Mouse (Mus musculus): ENCODE measurements around the gene D5Ertd579e. TPM values are rescaled to one million over a fixed set of nuclear protein-coding genes. Genes with fewer than 3 reads are reported as not detected.

Gene D5Ertd579e
- total RNA-seq, 2 experiments from 2014 or later, result 99.1 to 118 TPM

Other genes with a start within 250 kb of the D5Ertd579e start
- 10 to 100 TPM; 20.2 to 21.4 TPM for gene Grpel1, start 231.0 kb downstream of the D5Ertd579e start, total RNA-seq (2021)
- 10 to 100 TPM; 33.0 to 33.5 TPM for gene Tada2b, start 211.7 kb downstream of the D5Ertd579e start, total RNA-seq (2021)
- 1 to 10 TPM; 1.6 to 2.3 TPM for gene Ccdc96, start 211.4 kb downstream of the D5Ertd579e start, total RNA-seq (2021)
- 100 to 1,000 TPM in 1 of 2 experiments, 10 to 100 TPM in 1; 90.4 to 103 TPM for gene Tbc1d14, start 102.7 kb downstream of the D5Ertd579e start, total RNA-seq (2021)
- gene Bloc1s4, start 52.6 kb upstream of the D5Ertd579e start, total RNA-seq (2021), result 10 to 100 TPM; 19.9 to 21.0 TPM
- gene Mrfap1, start 100.7 kb upstream of the D5Ertd579e start, total RNA-seq (2021), result 100 to 1,000 TPM; 537 to 543 TPM
- 10 to 100 TPM; 19.6 to 20.1 TPM for gene Man2b2, start 134.6 kb upstream of the D5Ertd579e start, total RNA-seq (2021)
- 100 to 1,000 TPM; 355 to 364 TPM for gene Ppp2r2c, start 172.5 kb upstream of the D5Ertd579e start, total RNA-seq (2021)

All from layer of hippocampus, postnatal 14 days (tissue).